Mouse (Mus musculus): ENCODE results near the gene Camk1d.

The Camk1d gene

DNA sequence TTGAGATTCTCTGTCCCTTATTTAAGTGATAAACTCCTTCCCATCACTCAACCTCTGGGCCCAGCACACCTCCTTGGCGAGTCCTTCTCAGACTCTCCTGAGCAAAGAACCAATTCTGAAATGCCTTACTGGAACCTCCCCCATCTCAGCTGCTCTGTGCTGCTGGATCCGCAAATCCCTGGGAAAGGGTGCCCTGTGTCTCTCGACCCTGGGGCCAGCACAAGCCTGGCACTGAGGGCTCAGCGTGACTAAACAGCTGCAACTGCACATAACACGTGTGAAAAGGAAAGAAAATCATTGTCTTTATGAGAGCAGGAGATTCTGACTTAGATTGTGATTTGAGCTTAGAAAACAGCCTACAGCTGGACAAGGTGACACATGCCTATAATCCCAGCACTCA lies 52.4 kb downstream of the Camk1d start:
- WGBS, result 73% methylated on average over 5 of the region's 5 CpGs

DNA sequence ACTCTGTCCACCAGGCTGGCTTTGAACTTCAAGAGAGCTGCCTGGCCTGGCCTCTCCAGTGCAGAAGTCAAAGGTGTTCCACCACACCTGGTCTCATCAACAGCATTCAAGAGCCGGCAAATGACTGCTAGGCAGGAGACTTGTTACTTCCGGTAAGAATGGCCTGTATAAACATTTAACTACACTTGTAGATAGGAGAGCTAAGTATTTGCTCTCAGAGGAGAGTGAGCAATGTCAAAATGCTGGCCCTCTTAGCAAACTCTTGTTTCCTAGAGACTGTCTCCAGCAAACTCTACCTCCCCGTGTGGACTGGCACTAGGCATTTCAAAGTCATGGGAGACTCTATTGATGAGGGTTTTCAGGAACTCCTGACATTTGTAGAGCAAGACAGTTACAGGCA lies 56.3 kb downstream of the Camk1d start:
- 87% methylated on average over 3 of the region's 3 CpGs for WGBS

DNA sequence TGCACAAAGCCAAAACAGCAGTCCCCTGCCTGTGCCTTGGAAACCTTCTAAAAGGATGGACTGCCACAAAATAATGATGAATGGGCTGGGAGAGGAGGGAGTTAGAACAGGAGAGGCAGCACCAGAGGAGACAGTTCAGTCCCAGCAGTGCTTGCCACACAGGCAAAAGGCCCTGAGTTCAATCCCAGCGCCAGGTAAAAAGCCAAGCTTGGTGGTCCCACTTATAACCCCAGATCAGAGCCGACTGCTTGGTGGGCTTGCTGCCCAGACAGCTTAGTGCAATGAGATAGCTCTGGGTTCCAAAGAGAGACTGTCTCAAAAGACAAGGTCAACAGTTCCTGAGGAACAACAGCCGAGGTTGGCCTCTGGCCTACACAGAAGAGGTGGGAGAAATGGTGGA lies 58.0 kb downstream of the Camk1d start:
- WGBS, result 76% methylated on average over 3 of the region's 3 CpGs

DNA sequence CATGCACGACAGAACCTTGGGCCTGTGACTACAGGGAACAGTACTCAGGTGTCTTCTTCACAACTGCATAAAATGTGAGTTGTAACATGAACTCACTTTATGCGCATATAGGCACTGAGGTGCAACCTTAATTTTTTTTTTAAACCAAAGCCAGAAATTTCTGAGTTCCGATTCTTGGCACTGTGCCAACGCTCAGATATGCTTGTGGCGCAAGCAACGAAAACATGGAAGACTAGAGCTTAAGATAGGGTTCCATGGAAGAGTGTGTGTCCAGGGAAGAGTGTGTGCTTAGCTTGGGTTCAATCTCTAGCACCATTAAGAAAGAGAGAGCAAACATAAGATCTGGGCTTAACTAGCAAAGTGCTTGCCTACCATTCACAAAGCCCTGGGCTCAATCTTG lies 62.2 kb downstream of the Camk1d start:
- WGBS, result 68% methylated on average over 6 of the region's 6 CpGs

DNA sequence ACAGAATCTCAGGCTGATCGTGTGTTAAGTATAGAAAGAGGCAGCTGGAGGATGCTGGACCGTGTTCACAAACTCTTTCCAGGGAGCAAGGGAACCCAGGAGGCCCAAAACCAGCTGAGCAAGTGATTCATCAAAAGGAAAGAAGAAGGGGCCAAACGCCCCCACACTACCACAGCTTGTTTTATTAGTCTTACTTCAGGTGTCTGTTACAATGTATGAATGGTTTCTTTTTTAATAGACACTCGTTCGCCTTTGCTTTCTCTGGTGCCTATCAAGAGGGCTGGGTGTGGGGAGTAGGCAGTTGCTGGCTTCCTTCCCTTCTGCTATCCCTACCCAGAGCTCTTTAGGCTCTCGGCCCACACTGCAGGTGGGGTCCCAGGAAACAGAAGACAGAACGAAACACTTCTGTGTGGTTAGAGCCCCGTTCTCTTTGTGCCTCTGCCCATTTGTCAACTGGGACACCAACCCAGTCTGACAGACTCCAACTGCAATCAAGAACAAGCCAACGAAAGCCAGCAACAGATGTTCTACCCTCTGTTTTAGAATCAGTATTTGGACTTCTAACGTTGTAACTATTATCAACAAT lies 62.9 kb downstream of the Camk1d start:
- 40% methylated on average over 10 of the region's 10 CpGs for WGBS

DNA sequence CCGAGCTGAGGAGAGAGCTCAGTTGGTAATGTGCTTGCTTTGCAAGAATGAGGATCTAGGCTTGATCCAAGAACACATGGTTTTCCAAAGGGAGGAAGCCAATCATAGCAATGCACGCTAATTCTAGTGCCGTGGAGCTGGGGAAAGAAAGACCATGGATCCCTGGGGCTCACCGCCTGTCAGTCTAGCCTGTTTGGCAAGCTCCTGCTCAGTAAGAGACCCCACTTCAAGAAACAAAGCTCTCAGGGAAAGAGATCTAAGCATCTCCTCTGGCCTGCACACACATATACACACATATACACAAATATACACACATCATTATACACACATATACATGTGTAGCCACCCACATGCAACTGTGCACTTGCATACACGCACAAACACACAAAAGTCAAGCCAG lies 65.1 kb downstream of the Camk1d start:
- 56% methylated on average over 5 of the region's 5 CpGs for WGBS

DNA sequence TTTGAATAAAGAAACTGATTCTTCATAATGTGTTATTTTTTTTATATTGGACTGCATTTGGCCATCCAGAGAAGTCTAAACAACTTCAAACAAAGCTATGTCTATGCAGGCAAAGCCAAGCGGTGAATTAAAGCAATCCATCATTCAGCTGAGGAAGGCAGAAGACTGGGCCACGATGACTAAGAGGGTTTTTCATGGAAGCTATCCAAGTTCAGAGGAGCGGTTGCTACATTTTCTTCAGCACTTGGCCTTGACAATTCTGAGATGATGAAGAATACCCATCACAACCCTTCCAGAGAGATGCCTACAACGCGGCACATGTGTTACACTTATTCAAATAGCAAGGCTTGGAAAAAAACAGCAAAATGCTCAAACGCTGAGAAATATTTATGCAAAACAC lies 65.6 kb downstream of the Camk1d start:
- WGBS, result 39% methylated on average over 6 of the region's 6 CpGs

DNA sequence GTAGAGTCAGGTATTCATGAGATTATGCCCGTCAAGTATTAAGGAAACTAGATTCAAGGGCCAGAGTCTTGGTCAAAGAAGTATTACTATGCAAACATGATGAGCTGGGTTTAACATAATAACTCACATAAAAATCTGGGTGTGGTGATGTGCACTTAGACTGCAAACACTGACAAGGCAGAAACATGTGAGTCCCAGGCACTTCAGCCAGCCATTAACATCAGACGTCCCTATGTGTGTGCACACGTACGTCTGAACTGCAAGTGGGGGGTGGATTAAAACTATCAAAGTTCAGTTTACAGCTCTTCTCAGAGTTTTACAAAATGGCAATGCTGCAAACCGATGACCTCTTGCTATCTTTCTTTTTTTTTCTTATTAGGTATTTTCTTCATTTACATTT lies 68.0 kb downstream of the Camk1d start:
- WGBS, result 90% methylated on average over 5 of the region's 5 CpGs

DNA sequence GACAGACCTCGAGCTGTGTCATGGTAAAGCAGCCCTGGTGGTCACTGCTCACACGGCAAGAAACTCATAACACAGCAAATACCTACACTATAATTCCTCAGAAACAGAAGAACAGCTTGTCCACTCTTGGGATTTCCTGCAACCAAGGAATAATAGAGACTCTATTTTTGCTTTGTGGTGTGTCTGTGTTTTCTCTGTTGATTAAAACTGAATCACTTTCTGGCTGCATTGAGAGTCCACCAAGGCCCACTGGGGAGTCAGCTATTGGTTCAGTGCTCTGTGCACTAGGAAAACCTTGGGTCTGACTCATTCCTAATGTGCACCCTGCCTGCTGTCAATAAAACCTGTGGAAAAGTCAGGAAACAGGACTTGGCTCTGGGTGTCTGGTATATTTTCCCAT lies 68.7 kb downstream of the Camk1d start:
- 73% methylated on average over 2 of the region's 2 CpGs for WGBS

DNA sequence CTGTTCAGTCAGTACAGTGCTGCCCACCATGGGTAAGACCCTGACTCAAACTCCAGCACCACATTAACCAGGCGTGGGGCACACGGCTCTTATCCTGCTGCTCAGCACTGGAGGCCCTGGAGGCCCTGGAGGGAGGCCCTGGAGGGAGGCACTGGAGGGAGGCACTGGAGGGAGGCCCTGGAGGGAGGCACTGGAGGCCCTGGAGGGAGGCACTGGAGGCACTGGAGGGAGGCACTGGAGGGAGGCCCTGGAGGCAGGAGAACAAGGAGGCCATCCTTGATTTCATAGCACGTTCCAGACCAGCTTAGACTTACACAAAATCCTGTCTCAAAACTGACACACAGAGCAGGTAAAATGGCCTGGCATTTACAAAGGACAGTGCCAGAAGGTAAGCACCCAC lies 70.4 kb downstream of the Camk1d start:
- WGBS, result 91% methylated on average over 3 of the region's 3 CpGs

DNA sequence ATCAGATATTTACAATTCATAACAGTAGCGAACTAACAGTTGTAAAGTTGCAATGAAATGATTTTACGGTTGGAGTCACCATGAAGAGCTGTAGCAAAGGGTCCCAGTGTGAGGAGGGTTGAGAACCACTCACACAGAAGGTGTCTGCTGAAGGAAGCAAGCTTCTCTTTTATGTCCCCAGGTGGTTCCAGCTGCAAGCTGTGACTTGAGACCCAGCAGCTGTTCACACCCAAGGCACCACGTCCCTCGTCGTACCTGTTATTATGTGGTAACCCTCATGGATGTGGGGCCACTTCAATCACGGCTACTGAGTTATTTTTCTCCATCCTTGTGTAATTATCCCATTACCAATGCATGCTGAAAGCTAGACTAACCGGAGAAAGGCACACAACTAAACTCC lies 71.1 kb downstream of the Camk1d start:
- WGBS, result 77% methylated on average over 7 of the region's 7 CpGs

DNA sequence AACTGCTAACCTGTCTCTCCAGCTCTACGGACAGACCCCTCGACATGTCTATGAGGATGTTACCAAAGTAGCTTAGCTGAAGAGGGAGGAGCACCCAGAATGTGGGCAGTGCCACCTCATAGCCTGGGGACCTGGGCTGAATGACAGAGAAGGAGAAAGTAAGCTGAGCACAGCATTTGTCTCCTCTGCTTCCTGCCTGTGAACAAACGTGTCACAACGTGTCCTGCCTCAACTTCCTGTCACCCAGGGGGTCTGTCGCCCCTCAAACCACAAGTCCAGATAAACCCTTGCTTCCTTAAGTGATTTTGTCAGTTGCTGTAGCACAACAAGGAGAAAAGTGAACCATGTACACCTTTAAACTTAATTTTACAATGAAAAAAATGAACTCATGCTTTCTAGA lies 71.7 kb downstream of the Camk1d start:
- 64% methylated on average over 5 of the region's 5 CpGs for WGBS

DNA sequence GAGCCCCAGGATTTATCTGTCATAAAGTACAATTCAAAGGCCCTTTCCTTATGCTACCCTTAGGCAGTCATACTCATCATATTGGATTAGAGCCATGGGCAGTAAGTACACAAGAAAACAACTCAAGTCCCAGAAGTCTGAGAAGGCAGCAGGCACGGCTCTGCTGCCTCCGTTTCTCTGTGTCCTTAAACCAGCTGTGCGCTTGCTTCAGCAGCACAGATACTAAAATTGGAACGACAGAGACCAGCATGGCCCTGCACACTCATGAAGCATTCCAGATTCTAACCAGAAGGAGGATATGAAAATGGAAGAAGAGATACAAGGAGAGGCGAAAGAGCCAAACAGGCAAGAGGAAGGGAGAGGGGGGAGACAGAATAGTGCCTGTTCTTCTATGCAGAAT lies 72.6 kb downstream of the Camk1d start:
- 30% methylated on average over 5 of the region's 5 CpGs for WGBS

DNA sequence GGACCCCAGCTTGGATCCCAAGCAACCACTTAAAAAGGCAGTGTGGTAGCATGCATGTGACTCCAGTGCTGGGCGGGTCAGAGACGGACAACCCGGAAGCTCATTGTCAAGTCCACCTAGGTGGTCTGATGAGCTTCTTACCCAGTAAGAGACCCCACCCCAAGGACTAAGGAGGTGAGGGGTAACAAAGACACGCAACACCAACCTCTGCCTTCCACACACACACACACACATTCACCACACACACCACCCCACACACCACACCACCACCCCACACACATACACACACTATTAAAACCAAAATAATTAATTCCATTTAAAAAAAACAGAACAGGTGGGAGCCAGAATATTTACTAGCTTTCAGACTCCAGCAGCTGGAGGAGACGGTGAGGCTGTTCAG lies 73.7 kb downstream of the Camk1d start:
- 90% methylated on average over 5 of the region's 5 CpGs for WGBS

DNA sequence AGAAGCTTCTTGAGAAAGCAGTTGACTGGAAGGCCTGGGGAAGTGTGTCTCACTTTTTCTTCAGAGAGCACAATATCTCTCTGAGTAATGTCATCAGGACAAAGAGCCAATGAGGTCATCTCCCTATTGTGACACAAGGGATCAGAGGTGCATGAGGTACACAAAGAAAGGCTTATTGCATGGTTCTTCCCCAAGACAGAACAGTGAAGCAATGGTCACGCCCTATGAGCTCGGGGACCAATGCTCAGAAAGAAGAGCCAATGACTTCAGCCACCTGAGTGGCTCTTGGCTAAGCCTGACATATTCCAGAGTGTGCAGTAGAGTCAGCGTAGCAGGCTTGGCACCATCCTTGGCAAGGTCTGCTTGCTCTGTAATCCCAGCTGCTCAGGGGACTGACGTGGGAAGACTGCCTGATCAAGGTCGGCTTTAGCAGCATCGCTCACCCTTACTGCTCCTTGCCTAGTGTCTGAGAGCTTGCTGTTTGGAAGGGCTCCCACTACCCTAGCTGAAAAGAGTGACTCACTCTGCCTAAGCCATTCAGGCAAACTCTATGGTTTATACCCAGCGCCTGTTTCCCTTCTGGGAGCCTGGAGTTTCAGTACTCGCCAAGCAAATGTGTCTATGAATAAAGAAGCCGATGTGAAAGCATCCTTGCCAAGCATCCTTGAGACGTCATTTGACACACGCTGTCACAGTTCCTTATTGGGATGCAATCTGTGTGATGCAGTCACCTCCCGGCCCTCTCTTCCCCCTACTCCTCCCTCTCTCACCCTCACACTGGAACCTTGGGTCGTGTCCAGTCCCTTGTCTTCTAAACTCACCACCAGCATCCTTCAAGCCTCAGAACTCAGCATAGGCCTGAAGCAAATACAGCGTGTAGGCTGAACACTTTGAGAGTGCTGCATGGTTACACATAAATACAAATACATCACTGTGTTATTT lies 77.2 kb downstream of the Camk1d start:
- WGBS, result 32% methylated on average over 14 of the region's 14 CpGs

DNA sequence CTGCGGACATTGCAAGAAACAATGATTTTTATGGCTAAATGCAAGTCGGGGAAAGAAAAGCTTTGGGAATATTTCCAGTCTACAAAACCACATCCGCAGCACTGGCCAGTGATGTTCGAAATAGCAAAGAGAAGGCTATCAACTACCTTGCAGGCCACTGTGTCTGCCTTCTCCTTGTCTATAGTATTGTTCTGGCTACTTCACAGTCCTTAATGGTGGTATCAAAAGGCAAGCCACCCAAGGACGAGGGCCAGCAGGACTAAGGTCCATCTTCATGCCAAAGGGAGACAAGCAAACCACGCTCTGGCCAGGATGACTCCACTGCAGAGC lies 82.0 kb downstream of the Camk1d start:
- WGBS, result 93% methylated on average over 6 of the region's 6 CpGs

DNA sequence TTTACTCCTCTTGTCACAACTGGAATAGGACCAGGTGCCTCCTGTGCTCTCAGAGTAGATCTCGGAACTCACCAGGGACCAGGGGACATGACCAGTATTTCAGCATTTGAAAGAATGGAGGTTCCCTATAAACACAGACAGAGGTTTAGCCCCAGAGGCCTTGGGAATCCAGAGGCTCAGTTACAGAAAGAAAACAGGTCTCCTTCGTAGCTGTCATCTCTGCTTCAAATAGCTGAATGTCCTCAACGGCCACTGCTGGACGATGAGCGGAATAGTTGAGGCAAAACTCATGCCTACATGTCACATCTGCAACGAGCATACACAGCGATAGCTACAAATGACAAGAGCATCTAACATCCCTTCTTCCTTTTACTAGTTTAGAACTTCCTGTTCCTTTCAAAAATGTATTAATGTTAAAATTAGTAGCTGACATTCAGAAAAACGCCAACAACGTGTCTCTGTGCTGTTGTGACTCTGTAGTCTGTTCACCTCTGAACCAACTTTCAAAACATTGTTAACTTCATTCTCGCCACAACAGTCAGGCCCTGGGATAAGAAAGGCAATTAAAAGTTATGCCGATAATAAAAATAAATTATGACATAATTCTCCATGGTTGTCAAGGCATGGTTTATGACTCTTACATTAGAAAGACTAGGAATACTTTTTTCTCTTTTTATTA lies 82.5 kb downstream of the Camk1d start:
- WGBS, result 87% methylated on average over 11 of the region's 11 CpGs

DNA sequence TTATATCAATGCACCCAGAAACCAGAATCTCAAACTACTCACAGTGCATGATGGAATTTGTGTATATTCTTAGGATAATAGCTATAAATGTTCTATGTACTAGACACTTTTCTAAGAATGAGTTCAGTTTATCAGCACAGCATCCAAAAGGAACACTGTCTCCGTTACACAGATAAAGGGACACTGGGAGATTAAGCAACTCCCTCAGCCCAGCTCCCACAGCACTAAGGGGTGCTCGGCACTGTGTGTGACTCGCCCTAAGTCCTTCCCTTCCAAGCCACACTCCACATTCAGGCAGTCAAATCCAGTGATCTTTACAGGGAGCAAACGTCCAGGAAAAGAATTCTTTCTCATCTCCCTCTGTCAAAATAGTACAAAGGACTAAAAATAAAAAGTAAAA lies 83.6 kb downstream of the Camk1d start:
- WGBS, result 39% methylated on average over 4 of the region's 4 CpGs

DNA sequence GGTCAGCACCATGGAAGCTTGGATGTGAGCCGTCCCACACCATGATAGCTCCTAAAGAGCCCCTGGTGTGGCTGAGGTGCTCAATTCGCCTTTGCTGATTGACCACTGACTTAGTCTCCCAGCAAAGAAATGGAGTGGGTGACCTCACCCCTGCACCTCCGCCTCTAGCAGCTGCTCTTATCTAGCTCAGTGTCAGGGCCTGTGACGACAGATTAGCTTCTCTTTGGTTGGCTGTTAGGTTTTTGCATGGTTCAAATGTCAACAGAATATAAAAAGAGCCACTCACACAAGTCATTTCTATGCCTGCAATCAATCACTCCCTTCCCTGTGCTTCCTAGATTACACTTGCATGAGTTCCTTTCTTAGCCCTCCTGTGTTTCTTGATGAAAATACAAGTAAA lies 89.9 kb downstream of the Camk1d start:
- WGBS, result 88% methylated on average over 4 of the region's 4 CpGs

DNA sequence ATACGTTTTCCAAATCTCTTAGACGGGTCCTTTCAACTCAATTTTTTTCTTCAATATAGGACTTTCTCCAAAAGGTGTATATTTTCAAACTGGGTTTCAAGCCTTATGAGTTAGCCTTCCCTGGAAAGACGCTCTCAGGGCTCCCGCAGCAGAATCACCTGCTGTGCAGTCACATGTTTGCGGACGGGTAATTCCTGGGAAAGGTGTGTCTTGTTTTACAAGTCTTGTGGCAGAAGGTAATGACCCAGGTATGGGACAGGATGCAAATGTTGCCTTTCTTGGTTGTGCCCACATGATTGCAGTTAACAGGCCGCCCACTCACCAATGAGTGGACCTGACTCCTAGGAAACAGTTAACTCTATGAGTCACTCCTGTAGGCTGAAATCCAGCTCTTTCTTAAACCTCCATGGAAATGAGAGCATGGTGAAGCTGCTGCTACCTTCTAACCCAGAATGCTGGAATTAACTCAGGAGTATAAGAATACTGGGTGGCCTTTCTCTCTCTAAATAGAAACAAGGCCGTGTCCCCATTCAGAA lies 95.9 kb downstream of the Camk1d start:
- 73% methylated on average over 8 of the region's 8 CpGs for WGBS

DNA sequence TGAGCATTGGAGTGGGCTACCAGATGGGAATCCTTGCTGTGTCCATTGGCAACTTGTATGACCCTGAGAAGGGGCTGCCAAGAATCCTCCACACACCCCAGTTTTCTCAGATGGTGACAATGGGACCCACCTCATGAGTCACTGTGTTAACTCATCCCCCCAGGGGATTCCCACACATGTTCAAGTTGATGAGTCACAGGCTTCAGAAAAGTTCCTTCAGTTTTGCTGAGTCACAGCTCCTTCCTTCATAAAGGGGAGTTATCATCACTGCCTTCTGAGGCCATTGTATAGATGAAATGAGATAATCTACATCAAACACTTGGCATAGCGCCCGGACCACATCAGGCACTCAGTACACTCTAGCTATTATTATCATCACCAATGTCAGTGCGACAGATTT lies 99.4 kb downstream of the Camk1d start:
- 65% methylated on average over 3 of the region's 3 CpGs for WGBS

DNA sequence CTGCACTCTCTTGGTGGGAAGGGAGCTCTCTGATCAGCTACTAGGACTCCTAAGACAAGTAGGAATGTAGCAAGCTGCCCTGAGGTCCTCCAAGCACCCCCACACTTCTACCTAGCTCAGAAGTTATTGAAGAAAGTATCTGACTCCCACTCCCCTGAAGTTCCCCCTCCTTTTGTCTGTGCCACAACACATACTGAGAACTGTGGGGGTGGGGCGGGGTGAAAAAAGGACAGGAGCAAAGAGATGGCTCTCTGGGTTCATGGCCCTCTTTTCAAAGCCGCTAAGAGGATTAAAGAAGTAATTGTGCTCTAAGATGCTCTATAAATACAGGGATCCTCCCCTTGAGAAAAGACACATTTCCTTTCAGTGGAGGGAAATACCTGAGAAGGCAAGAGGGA lies 100.0 kb downstream of the Camk1d start:
- WGBS, result 54% methylated on average over 2 of the region's 2 CpGs

Measured in cerebral cortex, adult 2 months (tissue).